In genomic region chr14:106608341-106608927, GRCm38 (mm10) we compare ENCODE assay signal across 13 mouse cellular contexts.
A peak's percentile ranks its signal among the peaks of the same experiment; 100 is the strongest.
DNase-seq lines count a peak whose midpoint lies in the region; ATAC-seq and TF ChIP-seq lines count a peak whose summit lies in the region.
"Had no signal": no experiment of that assay in that cellular context is flagged by ENCODE, and none has a peak within 500 bp of the region (broad histone marks: within the 10 kb centered on the region; RNA-seq: fewer than 3 reads in every experiment).

No protein-coding gene starts in this region.

- no peak for TF ChIP-seq CTCF in hindbrain, postnatal 0 days (IDR thresholded peaks at IDR 0.05; ENCODE audit: low read depth)

- no peaks in the 10 kb centered on the region for H3K9me3 ChIP-seq in midbrain, embryonic 11.5 days (ENCODE audit: control insufficient read depth, low read length)
- no peaks in the 10 kb centered on the region for H3K9me3 ChIP-seq in midbrain, embryonic 10.5 days (replicated peaks)
- no peaks in the 10 kb centered on the region for H3K9me3 ChIP-seq in forebrain, embryonic 14.5 days (replicated peaks; ENCODE audit: control insufficient read depth, low read length)
- H3K9me3 ChIP-seq in hindbrain, postnatal 0 days (ENCODE audit: low read length) = no peaks in the 10 kb centered on the region
- H3K9me3 ChIP-seq: lung, embryonic 15.5 days had no signal

- no peak overlapping the region for H3K27ac ChIP-seq in midbrain, embryonic 11.5 days (ENCODE audit: low read depth, low read length)
- H3K27ac ChIP-seq in midbrain, embryonic 10.5 days (replicated peaks) = no peak overlapping the region
- H3K27ac ChIP-seq in forebrain, embryonic 14.5 days (ENCODE audit: low read depth, low read length) = no peak overlapping the region
- H3K27ac ChIP-seq in hindbrain, postnatal 0 days = peak overlapping the region; percentile 4; the same call in 1 of the 2 replicates
- H3K27ac ChIP-seq: heart, adult 2 months; lung, embryonic 15.5 days had no signal

- ATAC-seq in midbrain, embryonic 11.5 days (ENCODE audit: low FRiP score) = peak; percentile 34; the same call in 1 of the 2 replicates
- ATAC-seq in forebrain, embryonic 14.5 days = peak; percentile 35
- ATAC-seq in hindbrain, postnatal 0 days = no peak

- no peaks in the 10 kb centered on the region for H3K36me3 ChIP-seq in midbrain, embryonic 11.5 days (ENCODE audit: control insufficient read depth, insufficient read depth, low read length)
- H3K36me3 ChIP-seq in midbrain, embryonic 10.5 days = no peaks in the 10 kb centered on the region
- H3K36me3 ChIP-seq in forebrain, embryonic 14.5 days (ENCODE audit: control insufficient read depth, insufficient read depth, low read length) = no peaks in the 10 kb centered on the region
- H3K36me3 ChIP-seq in hindbrain, postnatal 0 days (ENCODE audit: insufficient read depth, low read length) = no peaks in the 10 kb centered on the region
- H3K36me3 ChIP-seq: lung, embryonic 15.5 days had no signal

- H3K9ac ChIP-seq in midbrain, embryonic 11.5 days (ENCODE audit: low read length) = no peak overlapping the region
- H3K9ac ChIP-seq in forebrain, embryonic 14.5 days (ENCODE audit: low read length) = no peak overlapping the region
- H3K9ac ChIP-seq in hindbrain, postnatal 0 days (replicated peaks; ENCODE audit: low read length) = no peak overlapping the region; the same call in 1 of the 2 replicates
- H3K9ac ChIP-seq: lung, embryonic 15.5 days had no signal

- no peak for DNase-seq in midbrain, embryonic 11.5 days (ENCODE audit: low spot score, missing footprints)
- DNase-seq in midbrain, embryonic 10.5 days (ENCODE audit: low spot score) = no peak
- DNase-seq in forebrain, embryonic 14.5 days (ENCODE audit: low spot score) = peak; percentile 51
- DNase-seq in hindbrain, postnatal 0 days (ENCODE audit: low spot score) = peak; percentile 36
- peak; percentile 26 for DNase-seq in retina, postnatal 1 day
- DNase-seq in gastrocnemius, postnatal 36 days = no peak
- no peak for DNase-seq in thymus, postnatal 14 days
- DNase-seq: cerebellum, adult 11-12 months; heart, adult 2 months; kidney, adult 8-10 months; liver had no signal

- H3K4me3 ChIP-seq in midbrain, embryonic 11.5 days (ENCODE audit: low read depth, low read length) = no peak overlapping the region
- H3K4me3 ChIP-seq in midbrain, embryonic 10.5 days = no peak overlapping the region
- H3K4me3 ChIP-seq in forebrain, embryonic 14.5 days (ENCODE audit: low read depth, low read length) = no peak overlapping the region
- no peak overlapping the region; the same call in 1 of the 2 replicates for H3K4me3 ChIP-seq in hindbrain, postnatal 0 days (ENCODE audit: low read length)
- H3K4me3 ChIP-seq: erythroblast, embryonic 14.5 days; heart, adult 2 months; lung, embryonic 15.5 days had no signal

- peaks cover 9% of the 10 kb centered on the region for H3K4me1 ChIP-seq in midbrain, embryonic 11.5 days (ENCODE audit: control insufficient read depth, insufficient read depth, low read length)
- peaks cover 15% of the 10 kb centered on the region for H3K4me1 ChIP-seq in midbrain, embryonic 10.5 days
- peaks cover 11% of the 10 kb centered on the region for H3K4me1 ChIP-seq in forebrain, embryonic 14.5 days (ENCODE audit: control insufficient read depth, insufficient read depth, low read length)
- H3K4me1 ChIP-seq in hindbrain, postnatal 0 days (ENCODE audit: insufficient read depth, low read length) = no peaks in the 10 kb centered on the region
- H3K4me1 ChIP-seq: lung, embryonic 15.5 days had no signal

- intact Hi-C loops in gastrocnemius, postnatal 36 days (cut with DNase I) = no loop called here

- whole genome bisulfite sequencing in midbrain, embryonic 11.5 days = 23% methylated on average over 7 of the region's 7 CpGs
- 24% methylated on average over 7 of the region's 7 CpGs for WGBS in midbrain, embryonic 10.5 days
- under 1% methylated on average over 7 of the region's 7 CpGs for WGBS in forebrain, embryonic 14.5 days
- 16% methylated on average over 7 of the region's 7 CpGs for WGBS in hindbrain, postnatal 0 days

- peak overlapping the region; percentile 17; the same call in 1 of the 2 replicates for H3K4me2 ChIP-seq in midbrain, embryonic 11.5 days
- peak overlapping the region; percentile 29; the same call in 1 of the 2 replicates for H3K4me2 ChIP-seq in forebrain, embryonic 14.5 days (ENCODE audit: low read length)
- peak overlapping the region; percentile 38; the same call in 1 of the 2 replicates for H3K4me2 ChIP-seq in hindbrain, postnatal 0 days (ENCODE audit: low read depth, low read length)
- H3K4me2 ChIP-seq: lung, embryonic 15.5 days had no signal

- no peaks in the 10 kb centered on the region for H3K27me3 ChIP-seq in midbrain, embryonic 11.5 days (ENCODE audit: control insufficient read depth, insufficient read depth, low read length)
- no peaks in the 10 kb centered on the region for H3K27me3 ChIP-seq in midbrain, embryonic 10.5 days (ENCODE audit: low read depth, poor library complexity, severe bottlenecking)
- no peaks in the 10 kb centered on the region for H3K27me3 ChIP-seq in forebrain, embryonic 14.5 days (replicated peaks; ENCODE audit: control insufficient read depth, insufficient read depth, low read length)
- H3K27me3 ChIP-seq in hindbrain, postnatal 0 days (ENCODE audit: insufficient read depth, low read length) = no peaks in the 10 kb centered on the region
- H3K27me3 ChIP-seq: lung, embryonic 15.5 days had no signal

Comparison
In these comparisons a context has a peak if more than half of its experiments do, and no peak if none do; other contexts are left out.
1. DNase-seq: peak in forebrain, embryonic 14.5 days (single experiment), hindbrain, postnatal 0 days (single experiment) and retina, postnatal 1 day (single experiment); none in midbrain, embryonic 11.5 days (single experiment), midbrain, embryonic 10.5 days (single experiment), gastrocnemius, postnatal 36 days (0 of 2) and thymus, postnatal 14 days (single experiment).
2. Peak in every context shown above with its lines, with median percentiles within 50 percentile points of each other: H3K4me2 ChIP-seq.